Mouse (Mus musculus) cerebellum, adult 8-10 months (tissue): ENCODE measurements around the gene Bsn.
"Not testable (repeated sequence)": the region's sequence is repeated elsewhere in the genome, so short reads cannot be mapped to it uniquely, and the experiment has no call there.

Experiments
- DNase-seq: peaks from one replicate; pipeline ENCODE4 v3.0.0; 2022

Bsn gene

GRCm38 (mm10) chr9:108147606-108148005 lies 42.6 kb downstream of the Bsn start:
- no peak for DNase-seq

- DNase-seq, result no peak
These were observed 43.7 kb downstream of the Bsn start for GRCm38 (mm10) chr9:108146451-108146850.

GRCm38 (mm10) chr9:108145740-108146139 lies 44.4 kb downstream of the Bsn start:
- DNase-seq, result no peak

GRCm38 (mm10) chr9:108144371-108145270 lies 45.6 kb downstream of the Bsn start:
- no peak for DNase-seq

GRCm38 (mm10) chr9:108143470-108143869 lies 46.7 kb downstream of the Bsn start:
- DNase-seq, result no peak

GRCm38 (mm10) chr9:108141387-108141786 lies 48.8 kb downstream of the Bsn start:
- DNase-seq, result no peak

- DNase-seq, result peak; percentile 65
These were observed 50.1 kb downstream of the Bsn start for GRCm38 (mm10) chr9:108139963-108140695.

GRCm38 (mm10) chr9:108139169-108139962 lies 50.8 kb downstream of the Bsn start:
- DNase-seq, result peak; percentile 92

- no peak for DNase-seq
These were observed 52.1 kb downstream of the Bsn start for GRCm38 (mm10) chr9:108138118-108138517.

- no peak for DNase-seq
These were observed 52.7 kb downstream of the Bsn start for GRCm38 (mm10) chr9:108137523-108137922.

- peak; percentile 85 for DNase-seq
These were observed 53.2 kb downstream of the Bsn start for GRCm38 (mm10) chr9:108136930-108137462.

GRCm38 (mm10) chr9:108136225-108136624 lies 54.0 kb downstream of the Bsn start:
- no peak for DNase-seq

- DNase-seq, result not testable (repeated sequence)
These were observed 54.5 kb downstream of the Bsn start for GRCm38 (mm10) chr9:108135679-108136078.

GRCm38 (mm10) chr9:108133478-108133877 lies 56.7 kb downstream of the Bsn start:
- DNase-seq, result peak; percentile 80

- no peak for DNase-seq
These were observed 57.8 kb downstream of the Bsn start for GRCm38 (mm10) chr9:108132373-108132772.

- DNase-seq, result no peak
These were observed 58.7 kb downstream of the Bsn start for GRCm38 (mm10) chr9:108131502-108131901.

- DNase-seq, result no peak
These were observed 60.9 kb downstream of the Bsn start for GRCm38 (mm10) chr9:108129042-108129948.

- DNase-seq, result no peak
These were observed 61.9 kb downstream of the Bsn start for GRCm38 (mm10) chr9:108128248-108128647.

- DNase-seq, result no peak
These were observed 63.6 kb downstream of the Bsn start for GRCm38 (mm10) chr9:108126436-108127180.

- no peak for DNase-seq
These were observed 64.5 kb downstream of the Bsn start for GRCm38 (mm10) chr9:108125731-108126130.

GRCm38 (mm10) chr9:108123916-108124315 lies 66.3 kb downstream of the Bsn start:
- DNase-seq, result no peak
